Comparison of ENCODE assay signal across 17 mouse cellular contexts in genomic region chr5:118192221-118192620, GRCm38 (mm10). TPM values are rescaled to one million over a fixed set of nuclear protein-coding genes. Genes with fewer than 3 reads are reported as not detected.
DNase-seq lines count a peak whose midpoint lies in the region; ATAC-seq and TF ChIP-seq lines count a peak whose summit lies in the region.
"Had no signal": no experiment of that assay in that cellular context is flagged by ENCODE, and none has a peak within 500 bp of the region (broad histone marks: within the 10 kb centered on the region; RNA-seq: fewer than 3 reads in every experiment).

No protein-coding gene starts in this region.

- peak overlapping the region; percentile 14; the same call in 1 of the 2 replicates for H3K4me2 ChIP-seq in midbrain, embryonic 12.5 days (replicated peaks)
- H3K4me2 ChIP-seq in midbrain, embryonic 11.5 days, result no peak overlapping the region
- no peak overlapping the region for H3K4me2 ChIP-seq in hindbrain, embryonic 14.5 days (replicated peaks)
- H3K4me2 ChIP-seq in stomach, postnatal 0 days (replicated peaks; ENCODE audit: low read depth), result no peak overlapping the region
- no peak overlapping the region for H3K4me2 ChIP-seq in intestine, postnatal 0 days (replicated peaks; ENCODE audit: low read depth)
- no peak overlapping the region for H3K4me2 ChIP-seq in liver, embryonic 11.5 days
- H3K4me2 ChIP-seq: liver, embryonic 13.5 days had no signal

- peaks cover 36% of the 10 kb centered on the region for H3K27me3 ChIP-seq in midbrain, embryonic 12.5 days
- H3K27me3 ChIP-seq in midbrain, embryonic 11.5 days (ENCODE audit: control insufficient read depth, insufficient read depth, low read length), result no peaks in the 10 kb centered on the region
- no peaks in the 10 kb centered on the region for H3K27me3 ChIP-seq in hindbrain, embryonic 14.5 days (ENCODE audit: control insufficient read depth, insufficient read depth, low read length)
- H3K27me3 ChIP-seq in stomach, postnatal 0 days (ENCODE audit: control insufficient read depth, insufficient read depth, low read length), result no peaks in the 10 kb centered on the region
- H3K27me3 ChIP-seq in intestine, postnatal 0 days (replicated peaks; ENCODE audit: control insufficient read depth, insufficient read depth, low read length), result no peaks in the 10 kb centered on the region
- peaks cover 25% of the 10 kb centered on the region for H3K27me3 ChIP-seq in liver, embryonic 11.5 days (replicated peaks; ENCODE audit: control insufficient read depth, insufficient read depth, low read length)

- H3K9me3 ChIP-seq in midbrain, embryonic 12.5 days, result no peaks in the 10 kb centered on the region
- H3K9me3 ChIP-seq in midbrain, embryonic 11.5 days (ENCODE audit: control insufficient read depth, low read length), result no peaks in the 10 kb centered on the region
- no peaks in the 10 kb centered on the region for H3K9me3 ChIP-seq in hindbrain, embryonic 14.5 days (ENCODE audit: control insufficient read depth, low read length)
- H3K9me3 ChIP-seq in stomach, postnatal 0 days (ENCODE audit: control insufficient read depth, low read length), result no peaks in the 10 kb centered on the region
- no peaks in the 10 kb centered on the region for H3K9me3 ChIP-seq in intestine, postnatal 0 days (ENCODE audit: control insufficient read depth)
- no peaks in the 10 kb centered on the region for H3K9me3 ChIP-seq in liver, embryonic 11.5 days (ENCODE audit: control insufficient read depth, low read length)
- H3K9me3 ChIP-seq: liver, embryonic 13.5 days had no signal

- H3K27ac ChIP-seq in midbrain, embryonic 12.5 days (replicated peaks), result no peak overlapping the region
- H3K27ac ChIP-seq in midbrain, embryonic 11.5 days (ENCODE audit: low read depth, low read length), result no peak overlapping the region
- no peak overlapping the region for H3K27ac ChIP-seq in hindbrain, embryonic 14.5 days
- H3K27ac ChIP-seq in stomach, postnatal 0 days (replicated peaks), result no peak overlapping the region
- H3K27ac ChIP-seq in intestine, postnatal 0 days (ENCODE audit: low read depth, low read length), result no peak overlapping the region
- H3K27ac ChIP-seq in liver, embryonic 11.5 days (ENCODE audit: low read depth, low read length), result no peak overlapping the region
- H3K27ac ChIP-seq: liver, embryonic 13.5 days had no signal

- TF ChIP-seq EP300 in stomach, postnatal 0 days (optimal IDR thresholded peaks at IDR 0.05), result no peak

- no peaks in the 10 kb centered on the region for H3K36me3 ChIP-seq in midbrain, embryonic 12.5 days
- H3K36me3 ChIP-seq in midbrain, embryonic 11.5 days (ENCODE audit: control insufficient read depth, insufficient read depth, low read length), result no peaks in the 10 kb centered on the region
- H3K36me3 ChIP-seq in hindbrain, embryonic 14.5 days (replicated peaks; ENCODE audit: control insufficient read depth, insufficient read depth), result 0 out of 2 replicates have a peak, but pooled peaks cover 3% of the 10 kb centered on the region
- no peaks in the 10 kb centered on the region for H3K36me3 ChIP-seq in stomach, postnatal 0 days (ENCODE audit: control insufficient read depth, insufficient read depth, low read length)
- no peaks in the 10 kb centered on the region for H3K36me3 ChIP-seq in intestine, postnatal 0 days (ENCODE audit: control insufficient read depth, insufficient read depth)
- no peaks in the 10 kb centered on the region for H3K36me3 ChIP-seq in liver, embryonic 11.5 days (ENCODE audit: control insufficient read depth, insufficient read depth, low read length)
- H3K36me3 ChIP-seq: liver, embryonic 13.5 days had no signal

- H3K9ac ChIP-seq in midbrain, embryonic 12.5 days (replicated peaks), result no peak overlapping the region
- no peak overlapping the region for H3K9ac ChIP-seq in midbrain, embryonic 11.5 days (ENCODE audit: low read length)
- H3K9ac ChIP-seq in hindbrain, embryonic 14.5 days, result peak overlapping the region; percentile 0; the same call in 1 of the 2 replicates
- no peak overlapping the region for H3K9ac ChIP-seq in stomach, postnatal 0 days (ENCODE audit: low read length)
- no peak overlapping the region for H3K9ac ChIP-seq in intestine, postnatal 0 days (ENCODE audit: low read depth, low read length)
- H3K9ac ChIP-seq in liver, embryonic 11.5 days (ENCODE audit: low read depth, low read length), result no peak overlapping the region
- H3K9ac ChIP-seq: liver, embryonic 13.5 days had no signal

- WGBS in midbrain, embryonic 12.5 days, result 21% methylated on average over 18 of the region's 18 CpGs
- 17% methylated on average over 18 of the region's 18 CpGs for WGBS in midbrain, embryonic 11.5 days
- 16% methylated on average over 17 of the region's 18 CpGs for WGBS in hindbrain, embryonic 14.5 days
- 33% methylated on average over 18 of the region's 18 CpGs for WGBS in stomach, postnatal 0 days
- WGBS in intestine, postnatal 0 days, result 31% methylated on average over 18 of the region's 18 CpGs
- 37% methylated on average over 18 of the region's 18 CpGs for WGBS in liver, embryonic 11.5 days

- no peak overlapping the region for H3K4me3 ChIP-seq in midbrain, embryonic 12.5 days
- H3K4me3 ChIP-seq in midbrain, embryonic 11.5 days (ENCODE audit: low read depth, low read length), result no peak overlapping the region
- no peak overlapping the region for H3K4me3 ChIP-seq in hindbrain, embryonic 14.5 days (replicated peaks; ENCODE audit: low read length)
- no peak overlapping the region for H3K4me3 ChIP-seq in stomach, postnatal 0 days (ENCODE audit: low read depth, low read length)
- no peak overlapping the region for H3K4me3 ChIP-seq in intestine, postnatal 0 days (ENCODE audit: low read depth, low read length)
- H3K4me3 ChIP-seq in liver, embryonic 11.5 days (ENCODE audit: low read depth, low read length), result no peak overlapping the region
- H3K4me3 ChIP-seq: liver, embryonic 13.5 days had no signal

- peak; percentile 24 for DNase-seq in cerebellum, adult 11 months
- DNase-seq in cerebellum, postnatal 4 days (ENCODE audit: low spot score in 2 of 2), result no peak
- no peak for DNase-seq in midbrain, embryonic 11.5 days (ENCODE audit: low spot score, missing footprints)
- no peak for DNase-seq in hindbrain, embryonic 14.5 days (ENCODE audit: low spot score)
- DNase-seq in stomach, postnatal 0 days (ENCODE audit: low spot score), result no peak
- no peak for DNase-seq in liver, embryonic 11.5 days (ENCODE audit: low spot score)
- DNase-seq: heart, postnatal 10 days; kidney, postnatal 14 days; left cerebral cortex, postnatal 4 days; liver, embryonic 13.5 days; lung, postnatal 10 days; right cerebral cortex, postnatal 14 days; thymus, adult 18-20 months had no signal

- peaks cover 16% of the 10 kb centered on the region for H3K4me1 ChIP-seq in midbrain, embryonic 12.5 days
- H3K4me1 ChIP-seq in midbrain, embryonic 11.5 days (ENCODE audit: control insufficient read depth, insufficient read depth, low read length), result peaks cover 5% of the 10 kb centered on the region; the same call in 1 of the 2 replicates
- H3K4me1 ChIP-seq in hindbrain, embryonic 14.5 days (replicated peaks; ENCODE audit: control insufficient read depth, insufficient read depth, low read length), result peaks cover 11% of the 10 kb centered on the region
- H3K4me1 ChIP-seq in stomach, postnatal 0 days (replicated peaks; ENCODE audit: control insufficient read depth, insufficient read depth), result no peaks in the 10 kb centered on the region
- H3K4me1 ChIP-seq in intestine, postnatal 0 days (replicated peaks; ENCODE audit: control insufficient read depth, insufficient read depth, low read length), result no peaks in the 10 kb centered on the region
- H3K4me1 ChIP-seq in liver, embryonic 11.5 days (replicated peaks; ENCODE audit: control insufficient read depth, insufficient read depth, low read length), result no peaks in the 10 kb centered on the region
- H3K4me1 ChIP-seq: liver, embryonic 13.5 days had no signal

- no peak for TF ChIP-seq CTCF in stomach, postnatal 0 days (IDR thresholded peaks at IDR 0.05; ENCODE audit: low read depth)
- TF ChIP-seq CTCF in intestine, postnatal 0 days (IDR thresholded peaks at IDR 0.05; ENCODE audit: low read depth), result no peak

- ATAC-seq in midbrain, embryonic 12.5 days (ENCODE audit: low FRiP score, low read depth), result no peak
- ATAC-seq in midbrain, embryonic 11.5 days (ENCODE audit: low FRiP score), result no peak
- peak; percentile 22; the same call in 1 of the 2 replicates for ATAC-seq in hindbrain, embryonic 14.5 days (ENCODE audit: low FRiP score)
- ATAC-seq in stomach, postnatal 0 days (ENCODE audit: low FRiP score, low TSS enrichment), result no peak
- no peak for ATAC-seq in intestine, postnatal 0 days
- ATAC-seq in liver, embryonic 11.5 days (replicated peaks; ENCODE audit: low FRiP score), result no peak
- ATAC-seq: intestine, embryonic 16.5 days; Patski had no signal

RNA-seq across cellular contexts. Expression of gene Hrk, which starts 27.8 kb away (rescaled TPM):
- polyA plus RNA-seq in midbrain, embryonic 12.5 days (2016; fragmentation: Nextera tagmentation; extraction: Ambion mirVana), result 0.24 and 0.33 TPM in 2 replicates
- polyA plus RNA-seq in midbrain, embryonic 11.5 days (2014; fragmentation: Nextera tagmentation; extraction: Ambion mirVana), result 0.08 and 0.18 TPM in 2 replicates
- polyA plus RNA-seq in hindbrain, embryonic 14.5 days (2014; fragmentation: Nextera tagmentation; extraction: Ambion mirVana), result 3.4 and 4.3 TPM in 2 replicates
- 0.18 and 0.41 TPM in 2 replicates for polyA plus RNA-seq in stomach, postnatal 0 days (2015; fragmentation: Nextera tagmentation; extraction: Ambion mirVana)
- 0.08 and 0.09 TPM in 2 replicates for polyA plus RNA-seq in intestine, postnatal 0 days (2015; fragmentation: Nextera tagmentation; extraction: Ambion mirVana)
- 0.05 TPM in 1 of 2 replicates, not detected in the other for polyA plus RNA-seq in liver, embryonic 11.5 days (2014; fragmentation: Nextera tagmentation; extraction: Ambion mirVana)

RNA-seq across cellular contexts. Expression of gene Fbxw8, which starts 37.0 kb away (rescaled TPM):
- 41.4 and 47.5 TPM in 2 replicates for polyA plus RNA-seq in midbrain, embryonic 12.5 days (2016; fragmentation: Nextera tagmentation; extraction: Ambion mirVana)
- polyA plus RNA-seq in midbrain, embryonic 11.5 days (2014; fragmentation: Nextera tagmentation; extraction: Ambion mirVana), result 16.5 and 21.1 TPM in 2 replicates
- 21.0 TPM in 2 replicates for polyA plus RNA-seq in hindbrain, embryonic 14.5 days (2014; fragmentation: Nextera tagmentation; extraction: Ambion mirVana)
- 14.0 and 14.2 TPM in 2 replicates for polyA plus RNA-seq in stomach, postnatal 0 days (2015; fragmentation: Nextera tagmentation; extraction: Ambion mirVana)
- 10.1 and 10.8 TPM in 2 replicates for polyA plus RNA-seq in intestine, postnatal 0 days (2015; fragmentation: Nextera tagmentation; extraction: Ambion mirVana)
- 17.0 and 18.4 TPM in 2 replicates for polyA plus RNA-seq in liver, embryonic 11.5 days (2014; fragmentation: Nextera tagmentation; extraction: Ambion mirVana)

RNA-seq across cellular contexts. Expression of gene Rnft2, which starts 52.7 kb away (rescaled TPM):
- polyA plus RNA-seq in midbrain, embryonic 12.5 days (2016; fragmentation: Nextera tagmentation; extraction: Ambion mirVana), result 8.7 and 10.3 TPM in 2 replicates
- polyA plus RNA-seq in midbrain, embryonic 11.5 days (2014; fragmentation: Nextera tagmentation; extraction: Ambion mirVana), result 4.3 and 5.8 TPM in 2 replicates
- 12.6 and 13.0 TPM in 2 replicates for polyA plus RNA-seq in hindbrain, embryonic 14.5 days (2014; fragmentation: Nextera tagmentation; extraction: Ambion mirVana)
- polyA plus RNA-seq in stomach, postnatal 0 days (2015; fragmentation: Nextera tagmentation; extraction: Ambion mirVana), result 0.40 and 0.62 TPM in 2 replicates
- polyA plus RNA-seq in intestine, postnatal 0 days (2015; fragmentation: Nextera tagmentation; extraction: Ambion mirVana), result 0.42 and 0.44 TPM in 2 replicates
- 1.3 and 1.7 TPM in 2 replicates for polyA plus RNA-seq in liver, embryonic 11.5 days (2014; fragmentation: Nextera tagmentation; extraction: Ambion mirVana)

RNA-seq across cellular contexts. Expression of gene 2410131K14Rik, which starts 52.8 kb away (rescaled TPM):
- polyA plus RNA-seq in midbrain, embryonic 12.5 days (2016; fragmentation: Nextera tagmentation; extraction: Ambion mirVana), result 12.6 and 12.8 TPM in 2 replicates
- 10.3 and 11.1 TPM in 2 replicates for polyA plus RNA-seq in midbrain, embryonic 11.5 days (2014; fragmentation: Nextera tagmentation; extraction: Ambion mirVana)
- polyA plus RNA-seq in hindbrain, embryonic 14.5 days (2014; fragmentation: Nextera tagmentation; extraction: Ambion mirVana), result 16.4 and 17.2 TPM in 2 replicates
- 3.8 TPM in 2 replicates for polyA plus RNA-seq in stomach, postnatal 0 days (2015; fragmentation: Nextera tagmentation; extraction: Ambion mirVana)
- 4.6 and 5.2 TPM in 2 replicates for polyA plus RNA-seq in intestine, postnatal 0 days (2015; fragmentation: Nextera tagmentation; extraction: Ambion mirVana)
- polyA plus RNA-seq in liver, embryonic 11.5 days (2014; fragmentation: Nextera tagmentation; extraction: Ambion mirVana), result 4.3 TPM in 2 replicates
